Mouse (Mus musculus) cerebellum, adult (tissue): ENCODE results near the gene Serhl.

ENCODE experiments used
- ATAC-seq: cut with Nextera tagmentation; 2 replicates; pipeline ENCODE4 v1.9.2; 2017; ENCODE audit warnings: mild to moderate bottlenecking, moderate library complexity, mixed read lengths; ENCODE audit not compliant: insufficient number of reproducible peaks, low FRiP score, low TSS enrichment

Gene Serhl

GRCm38 (mm10) chr15:83075607-83076525 is 13.4 kb upstream of the Serhl start:
- ATAC-seq = no peak

- ATAC-seq = no peak
Measured at GRCm38 (mm10) chr15:83083530-83083929, 5.8 kb upstream of the Serhl start.

- no peak for ATAC-seq
Measured at GRCm38 (mm10) chr15:83084022-83084640, 5.2 kb upstream of the Serhl start.

GRCm38 (mm10) chr15:83085901-83086300 is 3.4 kb upstream of the Serhl start:
- no peak for ATAC-seq

- no peak for ATAC-seq
Measured at GRCm38 (mm10) chr15:83086636-83087328, 2.5 kb upstream of the Serhl start.

- no peak; the same call in 1 of the 2 replicates for ATAC-seq
Measured at GRCm38 (mm10) chr15:83088495-83089428, 544 bp upstream of the Serhl start.

- no peak for ATAC-seq
Measured at GRCm38 (mm10) chr15:83090874-83091273, 1.6 kb downstream of the Serhl start.

- no peak for ATAC-seq
Measured at GRCm38 (mm10) chr15:83093687-83094086, 4.4 kb downstream of the Serhl start.

GRCm38 (mm10) chr15:83095950-83096349 is 6.6 kb downstream of the Serhl start:
- no peak for ATAC-seq

- ATAC-seq = no peak
Measured at GRCm38 (mm10) chr15:83099533-83100331, 10.4 kb downstream of the Serhl start.

GRCm38 (mm10) chr15:83100332-83100662 is 11.0 kb downstream of the Serhl start:
- no peak for ATAC-seq

- ATAC-seq = no peak
Measured at GRCm38 (mm10) chr15:83103111-83103510, 13.8 kb downstream of the Serhl start.

- ATAC-seq = no peak
Measured at GRCm38 (mm10) chr15:83106426-83106825, 17.1 kb downstream of the Serhl start.

GRCm38 (mm10) chr15:83107814-83108213 is 18.5 kb downstream of the Serhl start:
- no peak for ATAC-seq

- no peak for ATAC-seq
Measured at GRCm38 (mm10) chr15:83111290-83111689, 22.0 kb downstream of the Serhl start.

GRCm38 (mm10) chr15:83111874-83112273 is 22.6 kb downstream of the Serhl start:
- ATAC-seq = no peak

- ATAC-seq = no peak
Measured at GRCm38 (mm10) chr15:83112898-83113297, 23.6 kb downstream of the Serhl start.

GRCm38 (mm10) chr15:83114106-83114505 is 24.8 kb downstream of the Serhl start:
- ATAC-seq = no peak

- no peak for ATAC-seq
Measured at GRCm38 (mm10) chr15:83115071-83115470, 25.8 kb downstream of the Serhl start.
